8 mouse cellular contexts compared by ENCODE assay signal in genomic region chr2:32625212-32625872, GRCm38 (mm10). TPM values are rescaled to one million over a fixed set of nuclear protein-coding genes. Genes with fewer than 3 reads are reported as not detected.
A peak's percentile ranks its signal among the peaks of the same experiment; 100 is the strongest.
DNase-seq lines count a peak whose midpoint lies in the region; ATAC-seq and TF ChIP-seq lines count a peak whose summit lies in the region.

No protein-coding gene starts in this region.

- peak overlapping the region; percentile 21; the same call in 1 of the 2 replicates for H3K9ac ChIP-seq in intestine, embryonic 14.5 days (ENCODE audit: low read length)

- peaks cover 55% of the 10 kb centered on the region for H3K4me1 ChIP-seq in intestine, embryonic 14.5 days (replicated peaks; ENCODE audit: control insufficient read depth, insufficient read depth, low read length)

- H3K27ac ChIP-seq in intestine, embryonic 14.5 days (ENCODE audit: low read depth): peak overlapping the region; percentile 62
- peak overlapping the region; percentile 98 for H3K27ac ChIP-seq in left cerebral cortex, adult 2 months

- peak; percentile 30 for TF ChIP-seq CTCF in left cerebral cortex, adult 2 months (IDR thresholded peaks at IDR 0.05)

- no peaks in the 10 kb centered on the region for H3K36me3 ChIP-seq in intestine, embryonic 14.5 days (ENCODE audit: control insufficient read depth, insufficient read depth, low read length)

- H3K27me3 ChIP-seq in intestine, embryonic 14.5 days (replicated peaks; ENCODE audit: control insufficient read depth, insufficient read depth, low read length): no peaks in the 10 kb centered on the region

- peak overlapping the region; percentile 47 for H3K4me2 ChIP-seq in intestine, embryonic 14.5 days (ENCODE audit: low read length)

- ATAC-seq in common myeloid progenitor, adult 5-6 weeks (replicated peaks; ENCODE audit: low read depth, poor library complexity, severe bottlenecking): peak; percentile 27; the same call in 1 of the 2 replicates
- peak; percentile 13; the same call in 1 of the 2 replicates for ATAC-seq in intestine, embryonic 14.5 days (replicated peaks; ENCODE audit: low FRiP score, low TSS enrichment, low read depth)

- no peaks in the 10 kb centered on the region for H3K9me3 ChIP-seq in intestine, embryonic 14.5 days (ENCODE audit: control insufficient read depth, low read length)

- peak; percentile 68 for DNase-seq in adrenal gland, adult 8-10 months
- peak; percentile 73 to 82 for DNase-seq in gastrocnemius, adult 8-10 months (ENCODE audit: low spot score in 2 of 2)
- DNase-seq in intestine, embryonic 14.5 days (ENCODE audit: low spot score): peak; percentile 76
- peak; percentile 87 to 88 for DNase-seq in left cerebral cortex, adult 2 months (ENCODE audit: extremely low spot score in 1 of 2, low spot score in 2 of 2)
- peak; percentile 71 for DNase-seq in lung, postnatal 25 days (ENCODE audit: low spot score)
- peak; percentile 87 to 90 for DNase-seq in right cerebral cortex, postnatal 36 days (ENCODE audit: low spot score in 2 of 2)
- no peak for DNase-seq in adipocyte (ENCODE audit: low spot score)

- intact Hi-C loops in left cerebral cortex, adult 2 months (cut with DNase I): no loop called here

- peak overlapping the region; percentile 29 for H3K4me3 ChIP-seq in intestine, embryonic 14.5 days (ENCODE audit: low read depth, low read length)
- H3K4me3 ChIP-seq in left cerebral cortex, adult 2 months: peak overlapping the region; percentile 54

- WGBS in intestine, embryonic 14.5 days: 3% methylated on average over 13 of the region's 13 CpGs

RNA-seq across cellular contexts. Expression of gene Ak1, which starts 3.8 kb away (rescaled TPM):
- 10 to 100 TPM; 24.1 to 57.3 (median 40.1) TPM for total RNA-seq in adrenal gland, adult 8-10 months (2022)
- 3.5 TPM in 2 replicates for total RNA-seq in common myeloid progenitor, adult 5-6 weeks (2017)
- total RNA-seq in gastrocnemius, adult 8-10 months (2022): 1,000 to 10,000 TPM; 1,455 to 1,877 (median 1,746) TPM
- 22.8 and 24.6 TPM in 2 replicates for polyA plus RNA-seq in intestine, embryonic 14.5 days (2014; fragmentation: Nextera tagmentation; extraction: Ambion mirVana)
- 100 to 1,000 TPM; 140 to 153 TPM for total RNA-seq in left cerebral cortex, adult 2 months (2021)

RNA-seq across cellular contexts. Expression of gene Eng, which starts 21.1 kb away (rescaled TPM):
- total RNA-seq in adrenal gland, adult 8-10 months (2022): 100 to 1,000 TPM in 3 of 4 experiments, 10 to 100 TPM in 1; 96.0 to 134 (median 120) TPM
- 17.8 and 24.0 TPM in 2 replicates for total RNA-seq in common myeloid progenitor, adult 5-6 weeks (2017)
- 10 to 100 TPM; 17.4 to 26.6 (median 20.5) TPM for total RNA-seq in gastrocnemius, adult 8-10 months (2022)
- 59.5 and 61.4 TPM in 2 replicates for polyA plus RNA-seq in intestine, embryonic 14.5 days (2014; fragmentation: Nextera tagmentation; extraction: Ambion mirVana)
- 10 to 100 TPM; 22.2 to 23.0 TPM for total RNA-seq in left cerebral cortex, adult 2 months (2021)

RNA-seq across cellular contexts. Expression of gene St6galnac6, which starts 25.8 kb away (rescaled TPM):
- 10 to 100 TPM; 42.7 to 61.4 (median 51.8) TPM for total RNA-seq in adrenal gland, adult 8-10 months (2022)
- total RNA-seq in common myeloid progenitor, adult 5-6 weeks (2017): 12.7 and 22.9 TPM in 2 replicates
- total RNA-seq in gastrocnemius, adult 8-10 months (2022): 10 to 100 TPM; 48.6 to 61.3 (median 54.9) TPM
- 5.7 and 6.9 TPM in 2 replicates for polyA plus RNA-seq in intestine, embryonic 14.5 days (2014; fragmentation: Nextera tagmentation; extraction: Ambion mirVana)
- total RNA-seq in left cerebral cortex, adult 2 months (2021): 100 to 1,000 TPM; 122 to 133 TPM

RNA-seq across cellular contexts. Expression of gene St6galnac4, which starts 38.4 kb away (rescaled TPM):
- 10 to 100 TPM in 3 of 4 experiments, 1 to 10 TPM in 1; 8.5 to 18.9 (median 13.8) TPM for total RNA-seq in adrenal gland, adult 8-10 months (2022)
- total RNA-seq in common myeloid progenitor, adult 5-6 weeks (2017): 25.7 and 28.8 TPM in 2 replicates
- 10 to 100 TPM; 11.4 to 15.5 (median 13.8) TPM for total RNA-seq in gastrocnemius, adult 8-10 months (2022)
- 15.5 and 20.3 TPM in 2 replicates for polyA plus RNA-seq in intestine, embryonic 14.5 days (2014; fragmentation: Nextera tagmentation; extraction: Ambion mirVana)
- 10 to 100 TPM; 37.2 to 38.0 TPM for total RNA-seq in left cerebral cortex, adult 2 months (2021)

RNA-seq across cellular contexts. Expression of gene 9430097D07Rik, which starts 49.9 kb away (rescaled TPM):
- not detected for total RNA-seq in adrenal gland, adult 8-10 months (2022)
- total RNA-seq in common myeloid progenitor, adult 5-6 weeks (2017): not detected in 2 replicates
- total RNA-seq in gastrocnemius, adult 8-10 months (2022): not detected
- polyA plus RNA-seq in intestine, embryonic 14.5 days (2014; fragmentation: Nextera tagmentation; extraction: Ambion mirVana): 0.15 and 0.35 TPM in 2 replicates
- 1 to 10 TPM in 1 of 2 experiments, under 1 TPM in 1; 0.75 to 1.1 TPM for total RNA-seq in left cerebral cortex, adult 2 months (2021)

Comparison
In these comparisons a context has a peak if more than half of its experiments do, and no peak if none do; other contexts are left out.
1. RNA of gene Ak1, which starts 3.8 kb away (total RNA-seq): 1,455 to 1,877 TPM in gastrocnemius, adult 8-10 months; 140 to 153 TPM in left cerebral cortex, adult 2 months, 24.1 to 57.3 TPM in adrenal gland, adult 8-10 months and 3.5 TPM in common myeloid progenitor, adult 5-6 weeks; every median in the first group is over 4 times any median in the second.